Mouse (Mus musculus) B cell, adult 2 months (primary cell): ENCODE data around the gene Tbl2.

Experiments
- DNase-seq, 2 experiments: peaks; one replicate each; pipeline ENCODE4 v3.0.0; 2022

Tbl2 gene

DNA sequence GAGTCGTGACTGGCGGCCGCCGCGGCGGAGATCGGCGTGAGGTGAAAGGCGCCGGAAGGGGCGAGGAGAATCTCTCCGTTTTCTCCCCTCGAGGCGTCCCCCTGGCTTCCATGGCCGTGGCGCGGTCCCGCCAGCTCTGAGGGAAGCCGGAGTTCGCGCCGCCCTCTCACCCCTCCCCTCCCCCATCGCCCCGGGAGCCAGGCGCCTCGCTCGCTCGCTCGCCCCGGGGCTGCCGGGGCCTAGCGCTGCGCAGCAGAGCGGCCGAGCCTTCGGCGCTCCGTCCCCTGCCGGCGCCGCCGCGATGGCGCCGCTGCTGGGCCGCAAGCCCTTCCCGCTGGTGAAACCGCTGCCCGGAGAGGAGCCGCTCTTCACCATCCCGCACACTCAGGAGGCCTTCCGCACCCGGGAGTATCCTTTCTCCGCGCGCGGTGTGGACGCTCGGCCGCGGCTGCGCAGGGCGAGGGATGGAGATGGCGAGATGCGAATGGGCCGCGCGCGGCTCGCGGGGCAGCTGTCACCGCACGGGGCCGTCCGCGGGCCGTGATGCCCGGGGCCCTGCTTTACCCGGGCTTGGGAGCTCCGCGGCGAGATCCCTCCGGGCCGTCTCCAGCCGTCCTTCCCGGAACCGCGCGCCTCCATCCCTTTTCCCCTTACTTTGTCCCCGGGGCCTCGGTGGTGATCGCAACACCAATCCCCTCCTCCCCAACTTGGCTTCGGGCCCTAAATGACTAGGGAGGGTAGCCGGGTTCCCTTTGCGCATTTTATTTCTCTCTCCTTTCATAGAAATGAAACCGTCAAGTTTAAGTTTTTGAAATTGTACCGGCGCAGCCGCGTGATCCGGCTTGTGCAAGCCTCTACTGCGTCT, 38.1 kb downstream of the Tbl2 start:
- peak in 1 of 2 experiments; percentile 15 for DNase-seq

- no peak for DNase-seq
Measured at GRCm38 (mm10) chr5:135188214-135188554, 38.7 kb downstream of the Tbl2 start.

GRCm38 (mm10) chr5:135189281-135190022, 40.0 kb downstream of the Tbl2 start:
- DNase-seq, result no peak

GRCm38 (mm10) chr5:135191620-135192019, 42.2 kb downstream of the Tbl2 start:
- peak; percentile 84 to 85 for DNase-seq

GRCm38 (mm10) chr5:135192431-135192830, 43.0 kb downstream of the Tbl2 start:
- no peak for DNase-seq

DNA sequence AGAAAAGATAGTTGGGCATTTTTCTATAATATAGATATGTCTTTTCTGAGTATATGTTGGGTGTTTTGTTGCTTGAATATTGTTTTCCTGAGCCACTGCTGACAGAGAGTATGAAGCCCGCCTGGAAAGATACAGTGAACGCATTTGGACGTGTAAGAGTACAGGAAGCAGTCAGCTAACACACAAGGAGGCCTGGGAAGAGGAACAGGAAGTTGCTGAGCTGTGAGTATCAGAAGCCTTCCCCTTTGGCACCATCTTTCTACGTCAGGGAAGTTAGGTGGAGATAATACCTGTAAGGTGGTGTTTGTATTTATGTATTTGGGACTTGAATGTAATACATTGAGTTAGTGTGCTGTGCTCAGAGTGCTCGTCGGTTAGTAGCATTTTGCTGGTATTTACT, 46.9 kb downstream of the Tbl2 start:
- DNase-seq, result peak; percentile 26 to 35

GRCm38 (mm10) chr5:135202763-135203162, 53.3 kb downstream of the Tbl2 start:
- no peak for DNase-seq

GRCm38 (mm10) chr5:135208197-135208596, 58.7 kb downstream of the Tbl2 start:
- peak; percentile 38 to 39 for DNase-seq
